Mouse (Mus musculus): ENCODE results near the gene Rcor1. TPM values are rescaled to one million over a fixed set of nuclear protein-coding genes. Genes with fewer than 3 reads are reported as not detected.

Rcor1 gene
- total and polyA plus RNA-seq, 3 experiments: 6.5 to 16.1 (median 8.3) TPM

- peak; percentile 48; the same call in 1 of the 2 replicates for TF ChIP-seq MXI1 (IDR thresholded peaks at IDR 0.05; ENCODE audit: low read depth, low read length)
These were observed 110.5 kb downstream of the Rcor1 start (continued) for GRCm38 (mm10) chr12:111149495-111150235.

GRCm38 (mm10) chr12:111150236-111150596 is 111.1 kb downstream of the Rcor1 start:
- H3K4me2 ChIP-seq (ENCODE audit: insufficient read depth, low read depth, poor library complexity, severe bottlenecking): 0 out of 2 replicates have a peak overlapping the region, but pooled peaks have one; percentile 7

GRCm38 (mm10) chr12:111151422-111152156 is 112.4 kb downstream of the Rcor1 start:
- H3K9me3 ChIP-seq (replicated peaks; ENCODE audit: low read length): no peaks in the 10 kb centered on the region
- H3K36me3 ChIP-seq (replicated peaks in 1 of 2; ENCODE audit: control insufficient read depth in 1 of 2, insufficient read depth in 1 of 2, low read length in 1 of 2): no peaks in the 10 kb centered on the region
- H3K4me1 ChIP-seq (ENCODE audit: control insufficient read depth in 1 of 2, insufficient read depth in 2 of 2): peaks cover 16 to 45% of the 10 kb centered on the region in 2 experiments
- H3K79me2 ChIP-seq (replicated peaks; ENCODE audit: control insufficient read depth, extremely low read depth, insufficient read depth, poor library complexity, severe bottlenecking): no peaks in the 10 kb centered on the region
- in situ Hi-C loops (cut with MboI; ENCODE audit: low pct_ligation_motif_present, low pct_unique_long_range_greater_than_20kb, low sequenced_read_pairs) (no loop called here), dilution Hi-C loops (cut with MboI; ENCODE audit: extremely low pct_ligation_motif_present, extremely low pct_unique_long_range_greater_than_20kb, low sequenced_read_pairs) (no loop called here)
- DNase-seq (ENCODE audit: extremely low read depth): no peak
- TF ChIP-seq HCFC1 (IDR thresholded peaks at IDR 0.05; ENCODE audit: low read depth, low read length) (no peak), UBTF (IDR thresholded peaks at IDR 0.05; ENCODE audit: low read depth, low read length) (no peak), E2F4 (IDR thresholded peaks at IDR 0.05; ENCODE audit: insufficient replicate concordance, low read depth, low read length) (no peak), JUND (conservative IDR thresholded peaks at IDR 0.05; ENCODE audit: low read depth, low read length) (no peak), ZKSCAN1 (IDR thresholded peaks at IDR 0.05; ENCODE audit: borderline replicate concordance, low read depth, low read length) (no peak), CHD1 (IDR thresholded peaks at IDR 0.05; ENCODE audit: low read depth, low read length) (no peak), MAFK (IDR thresholded peaks at IDR 0.05; ENCODE audit: insufficient replicate concordance, low read length) (no peak), ZC3H11A (IDR thresholded peaks at IDR 0.05; ENCODE audit: low read depth, low read length) (no peak), KAT2A (IDR thresholded peaks at IDR 0.05; ENCODE audit: insufficient replicate concordance, low read length) (no peak)
- H3K4me2 ChIP-seq (ENCODE audit: insufficient read depth, low read depth, poor library complexity, severe bottlenecking): no peak overlapping the region
- no peak overlapping the region for H3K4me3 ChIP-seq (replicated peaks in 1 of 3; ENCODE audit: low read depth in 2 of 3, low read length in 2 of 3, poor library complexity in 1 of 3)
- H3K9ac ChIP-seq (ENCODE audit: insufficient read depth, low read depth): no peak overlapping the region
- H3K27ac ChIP-seq (ENCODE audit: insufficient read depth, low read depth): no peak overlapping the region
- no peaks in the 10 kb centered on the region for H3K27me3 ChIP-seq (replicated peaks)

More at GRCm38 (mm10) chr12:111150236-111150596, 111.1 kb downstream of the Rcor1 start:
- Histone ChIP-seq H3K4me3 (replicated peaks in 1 of 3; ENCODE audit: low read depth in 2 of 3, low read length in 2 of 3, poor library complexity in 1 of 3) (peak overlapping the region in 1 of 3 experiments; percentile 54), H3K79me2 (replicated peaks; ENCODE audit: control insufficient read depth, extremely low read depth, insufficient read depth, poor library complexity, severe bottlenecking) (no peaks in the 10 kb centered on the region), H3K9ac (ENCODE audit: insufficient read depth, low read depth) (no peak overlapping the region), H3K27me3 (replicated peaks) (no peaks in the 10 kb centered on the region), H3K9me3 (replicated peaks; ENCODE audit: low read length) (no peaks in the 10 kb centered on the region), H3K36me3 (replicated peaks in 1 of 2; ENCODE audit: control insufficient read depth in 1 of 2, insufficient read depth in 1 of 2, low read length in 1 of 2) (no peaks in the 10 kb centered on the region), H3K4me1 (ENCODE audit: control insufficient read depth in 1 of 2, insufficient read depth in 2 of 2) (peaks cover 25 to 59% of the 10 kb centered on the region in 2 experiments), H3K27ac (ENCODE audit: insufficient read depth, low read depth) (no peak overlapping the region)
- dilution Hi-C loops (cut with MboI; ENCODE audit: extremely low pct_ligation_motif_present, extremely low pct_unique_long_range_greater_than_20kb, low sequenced_read_pairs) (no loop called here), in situ Hi-C loops (cut with MboI; ENCODE audit: low pct_ligation_motif_present, low pct_unique_long_range_greater_than_20kb, low sequenced_read_pairs) (no loop called here)
- TF ChIP-seq RAD21 (IDR thresholded peaks at IDR 0.05; ENCODE audit: low read depth, low read length) (no peak), ZMIZ1 (IDR thresholded peaks at IDR 0.05; ENCODE audit: low read depth, low read length) (no peak), GABPA (IDR thresholded peaks at IDR 0.05; ENCODE audit: insufficient replicate concordance, low read depth, low read length) (no peak), E2F4 (IDR thresholded peaks at IDR 0.05; ENCODE audit: insufficient replicate concordance, low read depth, low read length) (no peak), ETS1 (conservative IDR thresholded peaks at IDR 0.05; ENCODE audit: low read depth, low read length) (no peak), EP300 (IDR thresholded peaks at IDR 0.05; ENCODE audit: low read length) (no peak), ZC3H11A (IDR thresholded peaks at IDR 0.05; ENCODE audit: low read depth, low read length) (no peak), MAX (IDR thresholded peaks at IDR 0.05; ENCODE audit: low read length) (no peak), ZKSCAN1 (IDR thresholded peaks at IDR 0.05; ENCODE audit: borderline replicate concordance, low read depth, low read length) (no peak), POLR2A (IDR thresholded peaks at IDR 0.05; ENCODE audit: low read depth, low read length) (no peak)
- DNase-seq (ENCODE audit: extremely low read depth): no peak

Data from CH12.LX (cell line).